Mouse (Mus musculus): ENCODE measurements around the gene Dazl.

Gene Dazl

GRCm38 (mm10) chr17:50293241-50293731 is at the start of gene Dazl:
Dazl (minus strand) TSS chr17:50293636.
- no peak for DNase-seq (ENCODE audit: low spot score)

- DNase-seq (ENCODE audit: low spot score), result no peak
Observed at GRCm38 (mm10) chr17:50341850-50342544, 48.6 kb upstream of the Dazl start.

GRCm38 (mm10) chr17:50338901-50339300 is 45.5 kb upstream of the Dazl start:
- DNase-seq (ENCODE audit: low spot score), result no peak

GRCm38 (mm10) chr17:50335776-50336175 is 42.3 kb upstream of the Dazl start:
- no peak for DNase-seq (ENCODE audit: low spot score)

- no peak for DNase-seq (ENCODE audit: low spot score)
Observed at GRCm38 (mm10) chr17:50334694-50335093, 41.3 kb upstream of the Dazl start.

- no peak for DNase-seq (ENCODE audit: low spot score)
Observed at GRCm38 (mm10) chr17:50332012-50332300, 38.5 kb upstream of the Dazl start.

GRCm38 (mm10) chr17:50331171-50332011 is 38.0 kb upstream of the Dazl start:
- peak; percentile 33 for DNase-seq (ENCODE audit: low spot score)

- DNase-seq (ENCODE audit: low spot score), result no peak
Observed at GRCm38 (mm10) chr17:50330245-50330644, 36.8 kb upstream of the Dazl start.

- DNase-seq (ENCODE audit: low spot score), result no peak
Observed at GRCm38 (mm10) chr17:50324658-50325057, 31.2 kb upstream of the Dazl start.

- DNase-seq (ENCODE audit: low spot score), result no peak
Observed at GRCm38 (mm10) chr17:50318810-50319209, 25.4 kb upstream of the Dazl start.

- peak; percentile 48 for DNase-seq (ENCODE audit: low spot score)
Observed at GRCm38 (mm10) chr17:50316216-50317150, 23.0 kb upstream of the Dazl start.

- no peak for DNase-seq (ENCODE audit: low spot score)
Observed at GRCm38 (mm10) chr17:50310148-50310802, 16.8 kb upstream of the Dazl start.

GRCm38 (mm10) chr17:50309512-50310072 is 16.2 kb upstream of the Dazl start:
- DNase-seq (ENCODE audit: low spot score), result no peak

GRCm38 (mm10) chr17:50308880-50309279 is 15.4 kb upstream of the Dazl start:
- DNase-seq (ENCODE audit: low spot score), result no peak

- DNase-seq (ENCODE audit: low spot score), result no peak
Observed at GRCm38 (mm10) chr17:50308059-50308647, 14.7 kb upstream of the Dazl start.

- DNase-seq (ENCODE audit: low spot score), result no peak
Observed at GRCm38 (mm10) chr17:50302867-50303266, 9.4 kb upstream of the Dazl start.

- no peak for DNase-seq (ENCODE audit: low spot score)
Observed at GRCm38 (mm10) chr17:50300171-50300841, 6.9 kb upstream of the Dazl start.

GRCm38 (mm10) chr17:50298821-50299220 is 5.4 kb upstream of the Dazl start:
- no peak for DNase-seq (ENCODE audit: low spot score)

GRCm38 (mm10) chr17:50294726-50295125 is 1.3 kb upstream of the Dazl start:
- DNase-seq (ENCODE audit: low spot score), result no peak

GRCm38 (mm10) chr17:50292661-50293171 is 720 bp downstream of the Dazl start:
- peak; percentile 85 for DNase-seq (ENCODE audit: low spot score)

Data from yolk sac, embryonic 10.5 days (tissue).